Mouse (Mus musculus) bone marrow macrophage, adult 2 months (primary cell): ENCODE results near the gene Spint1. TPM values are rescaled to one million over a fixed set of nuclear protein-coding genes. Genes with fewer than 3 reads are reported as not detected.

Experiments
- H3K27ac ChIP-seq: 2 replicates; pipeline ENCODE4 v1.5.1; 2012; ENCODE audit warnings: low read depth, low read length; ENCODE audit not compliant: insufficient read depth
- H3K4me1 ChIP-seq: 2 replicates; pipeline ENCODE4 v1.6.1; 2012; ENCODE audit warnings: low read length; ENCODE audit not compliant: control insufficient read depth, insufficient read depth
- H3K4me3 ChIP-seq: 2 replicates; pipeline ENCODE4 v1.5.1; 2012; ENCODE audit warnings: mild to moderate bottlenecking, low read length, moderate library complexity; ENCODE audit not compliant: insufficient read depth
- CTCF ChIP-seq: IDR thresholded peaks from 2 replicates; pipeline ENCODE4 v1.5.1; 2012; ENCODE audit warnings: low read depth, mild to moderate bottlenecking, low read length, moderate library complexity
- POLR2A ChIP-seq: IDR thresholded peaks from 2 replicates; pipeline ENCODE4 v1.6.1; 2012; ENCODE audit warnings: mild to moderate bottlenecking, low read depth, low read length, borderline replicate concordance
- polyA plus RNA-seq: library from polyadenylated mRNA; stranded (reverse); fragments of >200 nt; gene quantifications from 2 replicates; pipeline ENCODE4 v1.2.4, GENCODE M21; 2012; ENCODE audit not compliant: missing spikeins, insufficient read depth, insufficient read length

Spint1 gene
- polyA plus RNA-seq, 1 experiment: 4.3 TPM

DNA sequence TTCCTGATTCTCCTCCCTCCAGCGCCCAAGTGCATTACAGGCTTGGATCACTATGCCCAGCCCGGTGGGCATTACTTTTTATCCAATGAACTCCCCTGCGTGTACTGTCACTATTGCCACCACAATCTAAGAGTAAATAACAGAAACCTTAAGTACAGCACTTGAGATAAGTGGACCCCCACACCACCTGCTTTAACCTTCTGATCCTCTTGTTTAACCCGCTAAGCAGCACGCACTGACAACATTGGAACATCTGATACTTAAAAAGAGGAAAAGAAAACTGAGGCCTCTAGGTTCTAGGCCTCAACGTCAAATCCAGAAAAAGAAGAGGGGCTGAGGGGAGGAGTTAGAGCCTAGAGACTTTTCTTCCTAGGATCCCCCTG, 29.2 kb upstream of the Spint1 start:
- H3K27ac ChIP-seq: peak overlapping the region; percentile 87
- peak overlapping the region; percentile 88 for H3K4me3 ChIP-seq
- peaks cover 19% of the 10 kb centered on the region for H3K4me1 ChIP-seq
- no peak for TF ChIP-seq POLR2A
- TF ChIP-seq CTCF: no peak

DNA sequence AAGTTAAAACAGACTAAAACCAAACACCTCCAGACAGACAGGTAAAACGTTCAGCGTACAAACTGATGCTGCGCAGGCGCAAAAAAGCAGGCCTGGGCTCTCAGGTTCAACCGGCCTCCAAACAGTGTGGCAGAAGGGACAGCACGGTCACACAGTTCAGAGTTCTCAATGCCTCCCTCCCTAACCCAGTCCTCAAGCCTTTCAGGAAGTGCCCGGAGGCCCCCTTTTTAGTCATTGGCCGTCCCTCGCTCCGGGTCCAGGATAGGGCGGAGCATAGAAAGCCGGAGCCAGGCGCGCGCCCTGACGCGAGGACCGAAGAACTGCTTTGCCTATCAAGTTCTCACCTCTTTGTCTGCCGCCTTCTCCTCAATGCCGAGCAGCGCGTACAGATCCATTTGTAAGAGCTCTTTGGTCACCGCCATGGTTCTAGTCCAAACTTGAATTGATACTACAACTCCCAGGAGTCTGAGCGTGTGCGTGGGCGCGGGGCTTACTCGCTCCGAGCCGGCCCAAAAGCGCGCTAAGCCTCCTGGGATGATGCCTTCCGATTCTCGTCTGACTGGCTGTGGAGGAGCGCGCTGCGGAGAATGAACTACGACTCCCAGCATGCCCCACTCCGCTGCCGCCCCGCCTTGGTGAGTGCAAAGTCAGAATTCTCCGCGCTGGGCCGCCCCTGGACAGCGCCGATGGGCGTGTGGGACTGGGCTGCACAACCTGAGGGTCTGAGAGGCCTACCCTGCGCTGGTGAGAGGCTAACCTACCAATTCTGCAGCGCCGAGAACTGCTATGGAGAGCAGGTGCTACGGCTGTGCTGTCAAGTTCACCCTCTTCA, 28.6 kb upstream of the Spint1 start, which contains the start of the genes Zfyve19 and Dnajc17:
Zfyve19 (plus strand) TSS at position 274 of the 832 bp plus-strand sequence.
Dnajc17 (minus strand) TSS at position 452 of the 832 bp plus-strand sequence.
- peak within 1 kb of the TSS; percentile 88 for H3K4me3 ChIP-seq
- peaks cover 13% of the 10 kb centered on the region for H3K4me1 ChIP-seq
- H3K27ac ChIP-seq: peak within 1 kb of the TSS; percentile 87
- no peak for TF ChIP-seq POLR2A
- TF ChIP-seq CTCF: no peak

DNA sequence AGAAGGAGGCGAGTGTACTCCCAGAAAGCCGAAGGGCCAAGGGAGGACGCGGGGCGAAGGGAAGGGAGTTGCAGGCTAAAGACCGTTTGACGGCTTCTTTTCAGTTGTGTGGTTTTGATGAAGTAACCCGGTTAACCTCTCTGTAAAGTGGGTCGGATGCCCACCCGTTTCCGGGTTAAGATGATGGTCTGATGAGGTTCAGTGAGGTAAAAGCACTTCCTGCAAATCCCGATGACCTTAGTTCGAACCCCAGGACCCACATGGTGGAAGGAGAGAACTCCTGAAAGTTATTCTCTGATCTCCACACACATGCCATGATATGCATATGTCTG, 28.0 kb upstream of the Spint1 start:
- Histone ChIP-seq H3K27ac (no peak overlapping the region), H3K4me1 (peaks cover 7% of the 10 kb centered on the region), H3K4me3 (peak overlapping the region; percentile 88)
- TF ChIP-seq POLR2A (no peak), CTCF (no peak)

GRCm38 (mm10) chr2:119229775-119230704, 7.1 kb upstream of the Spint1 start, which contains the start of gene Ppp1r14d:
Ppp1r14d (minus strand) TSS chr2:119229906.
- H3K4me3 ChIP-seq: no peak within 1 kb of the TSS
- TF ChIP-seq CTCF (no peak), POLR2A (no peak)
- H3K4me1 ChIP-seq: 0 out of 2 replicates have a peak, but pooled peaks cover 2% of the 10 kb centered on the region
- no peak within 1 kb of the TSS for H3K27ac ChIP-seq

DNA sequence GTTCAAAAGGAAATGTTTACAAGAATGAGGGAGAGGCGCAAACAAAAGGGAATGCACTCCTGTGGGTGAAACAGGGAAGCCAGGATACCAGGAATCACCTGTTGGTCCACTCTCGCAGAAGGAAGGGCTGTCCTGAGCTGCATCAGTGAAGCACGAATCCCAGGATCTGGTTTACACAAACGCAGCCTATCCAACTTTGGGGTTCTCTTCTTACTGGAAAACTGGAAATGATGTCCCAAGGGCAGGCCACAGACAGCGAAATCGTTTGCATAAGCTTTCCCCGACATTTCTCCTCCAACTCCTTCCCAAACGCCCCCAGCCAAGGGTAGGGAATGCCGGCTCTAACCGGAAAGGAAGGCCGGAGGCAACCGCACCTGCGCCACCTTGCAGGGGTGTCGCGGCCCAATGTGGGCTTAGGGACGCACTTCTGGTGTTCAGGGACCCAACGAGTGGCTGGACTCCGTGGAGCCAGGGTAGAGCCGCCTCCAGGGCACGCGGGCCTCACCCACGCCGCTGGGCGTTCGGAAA, 416 bp upstream of the Spint1 start:
- Histone ChIP-seq H3K4me1 (peaks cover 11% of the 10 kb centered on the region), H3K4me3 (peak overlapping the region; percentile 55), H3K27ac (no peak overlapping the region)
- TF ChIP-seq CTCF (no peak), POLR2A (no peak)

DNA sequence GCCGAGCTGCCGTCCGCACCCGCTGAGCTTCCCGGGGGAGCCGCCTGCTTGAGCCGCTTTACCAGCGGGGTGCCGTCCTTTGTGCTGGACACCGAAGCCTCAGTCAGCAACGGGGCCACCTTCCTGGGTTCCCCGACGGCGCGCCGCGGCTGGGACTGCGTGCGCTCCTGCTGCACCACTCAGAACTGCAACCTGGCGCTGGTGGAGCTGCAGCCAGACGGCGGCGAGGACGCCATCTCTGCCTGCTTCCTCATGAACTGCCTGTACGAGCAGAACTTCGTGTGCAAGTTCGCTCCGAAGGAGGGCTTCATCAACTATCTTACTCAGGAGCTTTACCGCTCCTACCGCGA, 684 bp downstream of the Spint1 start:
- TF ChIP-seq POLR2A (no peak), CTCF (no peak)
- H3K27ac ChIP-seq: no peak overlapping the region
- H3K4me3 ChIP-seq: peak overlapping the region; percentile 55
- H3K4me1 ChIP-seq: peaks cover 20% of the 10 kb centered on the region

DNA sequence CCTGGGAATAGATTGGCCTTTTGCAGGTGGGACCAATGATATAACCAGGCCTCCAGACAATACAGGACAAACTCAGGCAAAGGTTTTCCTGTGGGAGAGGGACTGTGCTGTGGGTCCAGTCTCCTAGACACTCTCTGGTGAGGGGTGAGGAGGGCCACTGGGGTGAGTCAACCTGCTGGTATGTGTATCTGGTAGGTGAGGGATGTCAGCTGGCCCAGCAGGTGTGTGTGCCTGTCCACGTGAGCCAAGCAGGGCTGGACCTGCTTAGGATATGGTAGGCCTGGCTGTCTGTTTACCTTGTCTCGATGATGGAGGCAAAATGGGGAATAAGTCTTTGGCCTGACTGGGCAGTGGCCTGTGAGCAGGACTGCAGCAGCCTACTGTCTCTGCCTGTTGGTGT, 1.5 kb downstream of the Spint1 start:
- Histone ChIP-seq H3K4me1 (peaks cover 18% of the 10 kb centered on the region), H3K27ac (no peak overlapping the region), H3K4me3 (no peak overlapping the region)
- TF ChIP-seq POLR2A (no peak), CTCF (no peak)

DNA sequence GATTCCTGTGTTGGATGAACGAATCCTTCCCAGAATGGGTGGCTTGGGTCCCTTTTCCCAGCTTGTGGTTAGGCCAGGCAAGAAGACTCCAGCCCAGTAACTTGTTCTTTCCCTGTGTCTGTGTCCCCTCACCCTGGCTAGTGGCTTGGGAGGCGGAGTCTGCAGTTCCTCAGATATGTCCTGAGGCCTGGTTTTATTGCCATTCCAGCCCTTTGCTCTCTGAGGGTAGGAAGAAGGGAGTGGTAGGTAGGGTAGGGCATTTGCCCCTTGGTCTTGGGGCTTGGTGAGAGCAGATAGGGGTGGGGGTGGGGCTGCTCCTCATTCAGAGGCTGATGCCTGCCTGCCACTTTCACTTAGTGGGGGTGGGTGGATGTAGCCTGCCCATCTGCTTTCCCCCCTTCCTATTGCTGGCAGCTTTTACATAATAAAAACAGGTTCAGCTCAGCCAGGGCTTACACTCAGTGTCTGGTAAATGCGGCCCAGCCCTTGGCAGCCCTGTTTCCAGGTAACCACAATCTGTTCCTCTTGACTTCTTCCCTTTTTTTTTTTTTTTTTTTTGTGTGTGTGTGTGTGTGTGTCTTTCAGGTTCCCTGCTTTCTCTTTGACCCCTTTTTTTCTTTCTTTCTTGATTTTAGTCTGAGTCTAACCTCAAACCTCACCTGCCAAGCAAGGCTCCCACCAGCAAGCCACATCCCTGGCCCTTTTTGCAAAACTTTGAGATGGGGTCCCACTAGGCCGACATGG, 3.1 kb downstream of the Spint1 start:
- H3K27ac ChIP-seq: no peak overlapping the region
- H3K4me1 ChIP-seq: peaks cover 18% of the 10 kb centered on the region
- TF ChIP-seq CTCF (no peak), POLR2A (no peak)
- H3K4me3 ChIP-seq: no peak overlapping the region

DNA sequence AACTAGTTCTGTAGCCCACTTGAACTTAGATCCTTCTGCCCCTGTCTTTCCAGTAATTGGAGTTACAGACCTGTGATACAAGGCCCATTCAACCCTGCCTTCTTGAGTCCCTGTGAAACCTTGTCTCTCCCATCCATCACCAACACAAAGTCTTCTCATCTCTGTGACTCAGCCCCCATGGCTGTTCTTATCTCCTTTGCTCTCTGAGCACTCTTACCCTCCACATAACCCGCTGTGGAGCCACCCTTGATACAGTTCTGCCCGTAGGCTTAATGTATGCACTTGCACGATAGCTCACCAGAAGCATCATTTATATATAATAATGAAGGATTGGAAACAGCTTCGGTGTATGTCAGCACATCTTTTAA, 3.6 kb downstream of the Spint1 start:
- TF ChIP-seq CTCF (no peak), POLR2A (no peak)
- Histone ChIP-seq H3K27ac (no peak overlapping the region), H3K4me3 (no peak overlapping the region), H3K4me1 (peaks cover 18% of the 10 kb centered on the region)
